Mouse (Mus musculus) MEL-GATA-1-ER (cell line): ENCODE results near the gene Tsr3.

Experiments used
- DNase-seq: peaks from one replicate; pipeline ENCODE4 v3.0.0-alpha.2; 2012; ENCODE audit warnings: low read depth; ENCODE audit errors: extremely low read depth

The Tsr3 gene

DNA sequence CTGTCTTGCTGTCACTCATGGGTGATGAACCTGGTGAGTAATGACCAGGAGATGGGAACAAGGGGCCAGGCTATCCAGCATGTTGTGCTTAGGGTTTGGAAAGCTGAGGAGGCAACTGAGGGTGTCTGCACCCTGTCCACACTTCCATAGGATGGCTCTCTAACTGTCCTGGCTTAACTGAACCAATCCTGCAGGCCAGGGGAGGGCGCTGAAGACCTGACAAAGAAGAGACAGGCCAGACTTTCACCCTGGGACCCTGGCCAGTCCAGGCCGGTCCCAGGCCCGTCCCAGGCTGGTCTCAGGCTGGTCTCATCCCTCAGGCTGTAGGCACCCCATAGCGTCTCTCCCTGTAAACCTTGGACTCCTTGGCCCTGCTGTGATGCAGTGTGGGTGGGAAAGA is 50.4 kb downstream of the Tsr3 start:
- no peak for DNase-seq
